Mouse (Mus musculus): ENCODE measurements around the gene Fyb2.

- TF ChIP-seq CTCF (conservative IDR thresholded peaks at IDR 0.05; ENCODE audit: low read length) (no peak), POU5F1 (IDR thresholded peaks at IDR 0.05; ENCODE audit: borderline replicate concordance, low read length) (no peak), NANOG (IDR thresholded peaks at IDR 0.05; ENCODE audit: borderline replicate concordance, low read length) (no peak)
These were observed 102.9 kb downstream of the Fyb2 start for GRCm38 (mm10) chr4:105016006-105016613.

Data from E14TG2a.4 (cell line).